Mouse (Mus musculus) liver, embryonic 14.5 days (tissue): ENCODE measurements around the gene Cdk19.

ENCODE experiments used
- CTCF ChIP-seq: IDR thresholded peaks from 2 replicates; pipeline ENCODE4 v1.5.1; 2016; ENCODE audit warnings: antibody characterized with exemption, low read depth, control low read depth
- EP300 ChIP-seq: IDR thresholded peaks from 2 replicates; pipeline ENCODE4 v1.6.1; 2016; ENCODE audit warnings: antibody characterized with exemption, low read depth

- TF ChIP-seq CTCF: no peak
- no peak for TF ChIP-seq EP300
Observed at GRCm38 (mm10) chr10:40469145-40469544, 129.8 kb downstream of the Cdk19 start.
